Mouse (Mus musculus): Measurements from ENCODE around the gene Krtap17-1. TPM values are rescaled to one million over a fixed set of nuclear protein-coding genes. Genes with fewer than 3 reads are reported as not detected.

Gene Krtap17-1
- polyA plus RNA-seq, 1 experiment: 5.5 TPM

DNA sequence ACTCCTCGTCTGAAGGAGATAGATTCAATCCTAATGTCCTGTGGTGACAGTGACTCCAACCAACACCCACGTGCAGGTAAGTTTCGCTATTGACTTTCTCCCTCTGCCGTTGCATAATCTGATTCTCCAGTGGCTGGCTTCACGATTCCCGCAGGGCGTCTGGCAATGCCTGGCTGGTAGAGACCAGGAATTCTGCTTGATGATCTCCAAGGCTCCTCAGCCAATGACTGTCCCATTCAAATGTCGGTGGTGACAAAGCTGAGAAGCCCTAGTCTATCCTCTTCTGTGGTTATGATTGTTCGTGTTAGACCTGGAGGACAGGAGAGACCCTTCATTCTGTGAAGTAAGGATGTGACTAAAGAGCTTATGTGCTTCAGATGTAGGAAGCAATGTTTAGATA lies 11.1 kb downstream of the Krtap17-1 start:
- TF ChIP-seq CTCF (IDR thresholded peaks at IDR 0.05; ENCODE audit: insufficient read depth, low read length) (no peak), POLR2A (IDR thresholded peaks at IDR 0.05; ENCODE audit: borderline replicate concordance, extremely low read depth, low read depth, low read length) (no peak)
- Histone ChIP-seq H3K4me1 (ENCODE audit: control insufficient read depth, insufficient read depth, low read length) (no peaks in the 10 kb centered on the region), H3K4me3 (replicated peaks; ENCODE audit: extremely low read depth, low read depth, low read length) (no peak overlapping the region)
- 88% methylated on average over 9 of the region's 9 CpGs for WGBS
- no peak for DNase-seq

DNA sequence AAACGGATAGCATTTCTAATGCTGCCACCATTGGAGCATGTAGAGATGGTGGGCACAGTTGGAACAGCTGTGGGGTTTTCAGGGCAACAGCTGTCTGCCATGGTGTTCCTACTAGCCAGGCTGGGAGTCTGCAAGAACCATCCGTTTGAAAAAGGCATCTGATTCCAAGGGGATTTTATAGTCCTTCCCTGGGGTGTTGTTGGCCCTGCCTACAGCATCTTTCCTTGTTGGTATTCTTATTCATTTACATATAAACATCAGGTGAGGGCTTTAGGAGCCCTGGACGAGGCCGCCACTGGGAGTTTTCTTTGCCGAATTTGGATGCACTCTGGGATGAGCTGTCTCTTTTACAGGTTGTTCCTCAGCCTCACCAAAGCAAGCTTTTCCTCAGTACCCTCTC lies 14.8 kb downstream of the Krtap17-1 start, which contains the start of gene Krtap29-1:
Gene Krtap29-1, minus strand, starts transcription at position 101 of the 400 bp plus-strand sequence.
- Histone ChIP-seq H3K4me1 (ENCODE audit: control insufficient read depth, insufficient read depth, low read length) (no peaks in the 10 kb centered on the region), H3K4me3 (replicated peaks; ENCODE audit: extremely low read depth, low read depth, low read length) (no peak within 1 kb of the TSS)
- WGBS: 76% methylated on average over 5 of the region's 5 CpGs
- TF ChIP-seq CTCF (IDR thresholded peaks at IDR 0.05; ENCODE audit: insufficient read depth, low read length): no peak
- no peak for TF ChIP-seq POLR2A (IDR thresholded peaks at IDR 0.05; ENCODE audit: borderline replicate concordance, extremely low read depth, low read depth, low read length)
- no peak for DNase-seq

DNA sequence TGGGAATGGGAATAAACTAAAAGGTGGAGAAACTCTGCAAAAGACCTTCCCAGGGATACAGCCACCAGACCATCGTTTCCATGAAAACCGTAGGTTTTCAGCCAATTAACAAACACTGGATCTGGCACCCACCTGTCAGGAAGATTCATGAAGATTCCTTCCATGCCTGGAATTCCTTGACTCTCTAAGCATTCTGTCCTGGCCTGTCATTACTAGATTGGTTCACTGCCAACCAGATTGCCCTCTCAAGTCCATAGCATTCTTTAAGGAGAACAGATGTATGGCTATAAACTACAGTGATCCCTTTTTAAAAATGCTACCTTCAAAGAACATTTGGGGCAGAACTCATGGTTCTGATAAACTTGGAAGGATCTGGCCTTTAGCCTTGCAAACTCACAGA lies 27.8 kb downstream of the Krtap17-1 start:
- no peak for DNase-seq
- 17% methylated on average over 2 of the region's 2 CpGs for WGBS
- Histone ChIP-seq H3K4me3 (replicated peaks; ENCODE audit: extremely low read depth, low read depth, low read length) (no peak overlapping the region), H3K4me1 (ENCODE audit: control insufficient read depth, insufficient read depth, low read length) (no peaks in the 10 kb centered on the region)
- TF ChIP-seq POLR2A (IDR thresholded peaks at IDR 0.05; ENCODE audit: borderline replicate concordance, extremely low read depth, low read depth, low read length) (no peak), CTCF (IDR thresholded peaks at IDR 0.05; ENCODE audit: insufficient read depth, low read length) (no peak)

DNA sequence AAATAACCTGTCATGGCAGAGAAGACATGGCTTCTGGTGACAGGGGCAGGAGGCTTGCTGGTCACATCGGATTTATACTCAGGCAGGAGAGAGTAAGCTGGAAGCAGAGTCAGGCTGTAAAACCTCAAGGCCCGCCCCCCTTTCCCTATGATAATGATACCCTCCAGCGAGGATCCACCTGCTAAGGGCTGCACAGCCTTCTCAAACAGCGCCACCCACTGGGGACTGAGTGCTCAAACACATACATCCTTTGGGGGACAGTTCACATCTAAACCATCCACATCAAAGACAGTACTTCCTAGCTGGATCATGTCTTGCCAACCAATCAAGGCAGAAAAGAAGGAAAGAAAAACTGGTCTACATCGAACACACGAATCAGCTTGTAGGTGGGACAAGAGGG lies 29.6 kb downstream of the Krtap17-1 start:
- TF ChIP-seq CTCF (IDR thresholded peaks at IDR 0.05; ENCODE audit: insufficient read depth, low read length): no peak
- no peak for TF ChIP-seq POLR2A (IDR thresholded peaks at IDR 0.05; ENCODE audit: borderline replicate concordance, extremely low read depth, low read depth, low read length)
- Histone ChIP-seq H3K4me3 (replicated peaks; ENCODE audit: extremely low read depth, low read depth, low read length) (no peak overlapping the region), H3K4me1 (ENCODE audit: control insufficient read depth, insufficient read depth, low read length) (no peaks in the 10 kb centered on the region)
- DNase-seq: no peak
- WGBS: 63% methylated on average over 6 of the region's 6 CpGs

DNA sequence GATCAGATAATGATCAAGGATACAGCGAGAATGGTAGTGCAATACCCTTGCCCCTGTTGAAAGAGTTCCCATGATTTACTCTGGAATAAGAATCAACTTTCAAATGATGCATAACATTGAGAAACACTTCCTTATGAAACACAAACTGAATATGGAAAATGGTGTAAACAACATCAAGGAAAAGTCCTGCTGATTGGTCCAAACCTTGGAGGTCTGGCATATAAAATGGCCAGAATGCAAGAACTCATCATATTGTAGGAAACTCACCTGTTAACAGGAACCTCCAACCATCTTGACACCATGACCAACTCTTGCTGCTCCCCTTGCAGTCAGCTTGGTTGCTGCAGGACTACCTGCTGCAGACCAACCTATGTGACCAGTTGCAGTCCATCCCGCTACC lies 45.6 kb downstream of the Krtap17-1 start, which contains the start of gene Krtap9-5:
Gene Krtap9-5, plus strand, starts transcription at position 301 of the 400 bp plus-strand sequence.
- 92% methylated on average over 2 of the region's 2 CpGs for WGBS
- TF ChIP-seq POLR2A (IDR thresholded peaks at IDR 0.05; ENCODE audit: borderline replicate concordance, extremely low read depth, low read depth, low read length): no peak
- TF ChIP-seq CTCF (IDR thresholded peaks at IDR 0.05; ENCODE audit: insufficient read depth, low read length): no peak
- no peak for DNase-seq
- H3K4me3 ChIP-seq (replicated peaks; ENCODE audit: extremely low read depth, low read depth, low read length): no peak within 1 kb of the TSS
- no peaks in the 10 kb centered on the region for H3K4me1 ChIP-seq (ENCODE audit: control insufficient read depth, insufficient read depth, low read length)

Other genes with a start within 250 kb of the Krtap17-1 start
- not detected in 2 replicates for gene Gm11595, start 221.1 kb downstream of the Krtap17-1 start, polyA plus RNA-seq (2012; rRNA removed)
- not detected in 2 replicates for gene Krtap4-8, start 213.3 kb downstream of the Krtap17-1 start, polyA plus RNA-seq (2012; rRNA removed)
- not detected in 2 replicates for gene Krtap4-9, start 208.8 kb downstream of the Krtap17-1 start, polyA plus RNA-seq (2012; rRNA removed)
- gene Gm11596, start 200.5 kb downstream of the Krtap17-1 start, polyA plus RNA-seq (2012; rRNA removed): not detected in 2 replicates
- not detected in 2 replicates for gene Gm11569, start 195.1 kb downstream of the Krtap17-1 start, polyA plus RNA-seq (2012; rRNA removed)
- gene Gm11554, start 189.5 kb downstream of the Krtap17-1 start, polyA plus RNA-seq (2012; rRNA removed): not detected in 2 replicates
- gene Krtap4-13, start 184.1 kb downstream of the Krtap17-1 start, polyA plus RNA-seq (2012; rRNA removed): not detected in 2 replicates
- gene Gm11564, start 178.3 kb downstream of the Krtap17-1 start, polyA plus RNA-seq (2012; rRNA removed): not detected in 2 replicates
- not detected in 2 replicates for gene 2300003K06Rik, start 155.9 kb downstream of the Krtap17-1 start, polyA plus RNA-seq (2012; rRNA removed)
- not detected in 2 replicates for gene Krtap4-16, start 142.4 kb downstream of the Krtap17-1 start, polyA plus RNA-seq (2012; rRNA removed)
- gene Gm11568, start 136.1 kb downstream of the Krtap17-1 start, polyA plus RNA-seq (2012; rRNA removed): not detected in 2 replicates
- not detected in 2 replicates for gene Gm11559, start 129.5 kb downstream of the Krtap17-1 start, polyA plus RNA-seq (2012; rRNA removed)
- gene Krtap9-1, start 120.6 kb downstream of the Krtap17-1 start, polyA plus RNA-seq (2012; rRNA removed): not detected in 2 replicates
- gene Gm11567, start 114.8 kb downstream of the Krtap17-1 start, polyA plus RNA-seq (2012; rRNA removed): 0.19 TPM in 1 of 2 replicates, not detected in the other
- gene Krtap31-1, start 86.1 kb downstream of the Krtap17-1 start, polyA plus RNA-seq (2012; rRNA removed): not detected in 2 replicates
- gene Gm11565, start 79.2 kb downstream of the Krtap17-1 start, polyA plus RNA-seq (2012; rRNA removed): not detected in 2 replicates
- not detected in 2 replicates for gene Krtap31-2, start 57.7 kb downstream of the Krtap17-1 start, polyA plus RNA-seq (2012; rRNA removed)
- gene Krtap9-5, start 45.5 kb downstream of the Krtap17-1 start, polyA plus RNA-seq (2012; rRNA removed): not detected in 2 replicates
- not detected in 2 replicates for gene Krtap29-1, start 14.9 kb downstream of the Krtap17-1 start, polyA plus RNA-seq (2012; rRNA removed)
- gene Krtap16-1, start 7.4 kb downstream of the Krtap17-1 start, polyA plus RNA-seq (2012; rRNA removed): not detected in 2 replicates
- gene Krt33a, start 22.2 kb upstream of the Krtap17-1 start, polyA plus RNA-seq (2012; rRNA removed): not detected in 2 replicates
- gene Krt33b, start 35.9 kb upstream of the Krtap17-1 start, polyA plus RNA-seq (2012; rRNA removed): not detected in 2 replicates
- gene Krt34, start 47.6 kb upstream of the Krtap17-1 start, polyA plus RNA-seq (2012; rRNA removed): 0.07 TPM in 1 of 2 replicates, not detected in the other
- 0.14 TPM in 1 of 2 replicates, not detected in the other for gene Krt31, start 56.6 kb upstream of the Krtap17-1 start, polyA plus RNA-seq (2012; rRNA removed)
- 26.6 TPM in 1 of 2 replicates, not detected in the other for gene Krt32, start 94.2 kb upstream of the Krtap17-1 start, polyA plus RNA-seq (2012; rRNA removed)
- 0.22 TPM in 1 of 2 replicates, not detected in the other for gene Krt35, start 102.2 kb upstream of the Krtap17-1 start, polyA plus RNA-seq (2012; rRNA removed)
- 0.25 and 0.50 TPM in 2 replicates for gene Krt36, start 111.6 kb upstream of the Krtap17-1 start, polyA plus RNA-seq (2012; rRNA removed)
- 0.25 and 1,946 TPM in 2 replicates for gene Krt13, start 127.6 kb upstream of the Krtap17-1 start, polyA plus RNA-seq (2012; rRNA removed)
- gene Krt15, start 141.9 kb upstream of the Krtap17-1 start, polyA plus RNA-seq (2012; rRNA removed): 2.1 and 62.5 TPM in 2 replicates
- 275 and 280 TPM in 2 replicates for gene Krt19, start 154.7 kb upstream of the Krtap17-1 start, polyA plus RNA-seq (2012; rRNA removed)
- gene Krt9, start 199.3 kb upstream of the Krtap17-1 start, polyA plus RNA-seq (2012; rRNA removed): not detected in 2 replicates
- 0.51 and 51.5 TPM in 2 replicates for gene Krt14, start 213.6 kb upstream of the Krtap17-1 start, polyA plus RNA-seq (2012; rRNA removed)

All from lung, adult 2 months (tissue).